Mouse (Mus musculus) small intestine, adult 2 months (tissue): ENCODE data around the gene Zfp511.

Experiments used
- CTCF ChIP-seq: fragments of 200-500 bp; IDR thresholded peaks from 2 replicates; pipeline ENCODE4 v1.5.1; 2012; ENCODE audit warnings: low read depth, mild to moderate bottlenecking, control low read depth, inconsistent platforms, low read length, moderate library complexity, mixed read lengths; ENCODE audit not compliant: insufficient replicate concordance, insufficient read length; ENCODE audit errors: extremely low read depth
- POLR2A ChIP-seq: fragments of 200-500 bp; IDR thresholded peaks from 2 replicates; pipeline ENCODE4 v1.6.1; 2012; ENCODE audit warnings: low read depth, mild to moderate bottlenecking, control low read depth, inconsistent platforms, low read length, moderate library complexity

DNA sequence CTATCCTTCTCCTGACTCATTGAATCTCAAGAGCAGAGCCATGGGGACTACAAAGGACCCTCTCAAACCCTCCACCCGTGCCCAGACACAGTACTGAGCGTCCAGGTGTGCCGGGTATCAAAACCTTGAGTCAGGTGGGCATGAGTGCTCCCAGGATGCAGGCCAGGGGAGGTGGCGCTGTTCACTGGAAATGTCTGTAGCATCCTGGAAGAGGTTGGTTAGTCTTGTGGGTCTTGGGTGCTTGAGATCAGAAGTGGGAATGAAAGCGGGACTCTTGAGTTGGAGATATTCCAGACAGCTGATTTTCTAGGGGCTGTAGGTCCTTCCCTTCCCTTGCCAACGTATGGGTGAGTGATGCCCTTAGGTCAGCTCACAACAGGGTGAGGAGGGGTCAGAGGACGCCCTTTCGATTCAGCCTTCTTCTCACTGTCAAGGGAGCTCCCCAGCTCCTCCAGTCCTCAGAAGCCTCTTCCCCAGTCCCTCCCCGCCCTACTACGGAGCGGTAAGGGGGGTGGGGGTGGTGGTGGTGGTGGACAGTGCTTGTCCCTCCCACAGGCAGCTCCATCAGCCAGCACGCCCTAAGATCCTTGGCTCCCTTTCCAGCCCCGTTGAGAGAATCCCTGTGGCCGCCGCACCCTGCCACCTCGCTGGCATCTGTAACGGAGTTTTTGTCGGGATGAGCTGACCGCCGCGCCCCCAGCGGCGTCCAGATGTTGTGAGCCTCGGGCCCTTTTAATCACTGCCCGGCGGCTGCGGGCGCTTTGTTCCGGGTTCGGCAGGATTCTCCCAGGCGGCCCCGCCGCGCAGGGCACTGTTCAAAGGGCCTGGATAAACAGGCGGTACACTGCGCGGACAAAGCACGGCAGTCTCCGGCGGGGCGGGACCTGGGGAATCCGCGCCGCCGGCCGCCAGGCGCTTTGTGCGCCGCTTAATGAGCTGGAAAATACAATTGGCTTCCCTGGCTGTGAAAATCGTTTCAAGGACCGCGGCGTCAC lies 21.5 kb downstream of the Zfp511 start:
- TF ChIP-seq CTCF: no peak
- no peak for TF ChIP-seq POLR2A
